Mouse (Mus musculus) spleen, postnatal 14 days (tissue): Measurements from ENCODE around the gene Micall2.
"Not testable (repeated sequence)": the region's sequence is repeated elsewhere in the genome, so short reads cannot be mapped to it uniquely, and the experiment has no call there.

ENCODE experiments used
- DNase-seq, 2 experiments: peaks; one replicate each; pipeline ENCODE4 v3.0.0; 2021 to 2022; ENCODE audit warnings: low spot score in 2 of 2

Micall2 gene

GRCm38 (mm10) chr5:139735677-139736503 is at the start of gene Micall2:
TSS of gene Micall2 (minus strand) at chr5:139736336.
- peak; percentile 96 for DNase-seq

- no peak for DNase-seq
Observed at GRCm38 (mm10) chr5:139781406-139781805, 45.3 kb upstream of the Micall2 start.

DNA sequence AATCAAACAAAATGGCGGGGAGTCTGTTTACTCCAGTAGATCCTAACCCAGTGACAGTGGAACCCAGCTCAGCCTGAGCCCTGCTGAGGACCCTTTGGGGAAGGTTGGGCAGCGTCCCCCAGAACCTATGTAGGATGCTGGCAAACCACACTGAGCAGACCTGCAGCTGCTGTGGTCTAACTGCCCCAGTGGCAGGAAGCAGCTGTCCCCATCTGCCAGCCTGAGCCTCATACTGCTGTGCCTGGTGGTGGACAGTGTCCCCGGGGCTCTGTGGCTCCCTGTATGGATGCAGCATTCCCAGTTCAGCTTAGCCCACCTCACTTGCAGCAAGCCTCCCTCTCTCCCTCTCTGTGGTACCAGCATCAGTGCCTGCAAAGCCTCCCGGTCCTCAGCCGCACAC is 40.8 kb upstream of the Micall2 start:
- no peak for DNase-seq

DNA sequence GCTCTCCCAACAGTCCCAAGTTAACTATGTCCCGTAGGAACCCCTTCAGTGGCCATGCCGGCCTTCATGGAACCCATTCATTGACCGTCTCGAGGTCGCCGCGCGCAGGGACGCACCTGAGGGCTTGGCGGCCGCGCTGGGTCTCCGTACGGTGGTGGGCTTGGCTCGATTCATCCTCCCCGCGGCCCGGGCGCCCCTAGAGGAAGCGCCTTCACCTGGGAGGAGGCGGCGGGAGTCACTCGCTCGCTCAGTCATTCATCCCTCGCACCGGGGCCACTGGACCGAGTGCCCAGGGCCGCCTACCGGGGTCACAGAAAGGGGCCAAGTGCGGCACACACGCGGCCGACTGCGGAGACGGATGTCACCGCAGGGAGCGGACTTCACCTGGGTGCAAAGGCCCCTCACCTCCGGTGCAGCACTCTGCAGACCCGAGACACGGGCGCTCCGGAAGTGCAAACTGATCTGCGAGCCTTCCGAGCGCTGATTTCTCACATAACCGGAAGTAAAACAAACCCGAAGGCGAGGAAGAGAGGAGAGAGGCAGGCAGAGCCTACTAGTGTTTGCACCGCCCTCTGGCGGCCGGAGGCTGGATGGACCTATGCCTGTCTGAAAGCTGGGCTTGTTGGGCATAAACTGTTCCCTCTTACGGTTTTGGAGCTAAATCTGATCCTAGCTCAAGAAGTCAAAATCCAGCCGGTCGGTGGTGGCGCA is 39.2 kb upstream of the Micall2 start, which contains the start of gene Ints1:
Ints1 (minus strand) TSS at position 459 of the 711 bp plus-strand sequence.
- DNase-seq: peak; percentile 95 to 97

DNA sequence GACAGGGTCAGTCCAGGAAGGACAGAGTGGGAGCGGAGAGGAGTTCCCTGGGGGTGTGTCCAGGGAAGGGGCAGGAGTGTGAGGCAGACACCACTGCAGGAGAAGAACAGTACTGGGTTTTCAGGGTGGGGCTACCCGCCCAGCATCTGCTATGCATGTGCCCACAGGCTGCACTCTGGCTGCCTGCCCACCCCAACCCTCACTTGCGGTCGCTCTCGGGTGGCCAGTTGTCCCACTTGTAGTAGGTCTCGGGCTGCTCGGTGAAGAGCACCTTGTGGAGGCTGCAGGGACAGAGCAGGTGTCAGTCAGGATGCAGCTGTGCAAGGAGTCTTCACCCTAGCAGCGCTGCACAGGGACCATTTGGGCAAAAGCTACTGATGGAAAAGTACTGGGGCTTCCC is 32.1 kb upstream of the Micall2 start:
- no peak for DNase-seq

- no peak for DNase-seq
Observed at GRCm38 (mm10) chr5:139764296-139764695, 28.2 kb upstream of the Micall2 start.

DNA sequence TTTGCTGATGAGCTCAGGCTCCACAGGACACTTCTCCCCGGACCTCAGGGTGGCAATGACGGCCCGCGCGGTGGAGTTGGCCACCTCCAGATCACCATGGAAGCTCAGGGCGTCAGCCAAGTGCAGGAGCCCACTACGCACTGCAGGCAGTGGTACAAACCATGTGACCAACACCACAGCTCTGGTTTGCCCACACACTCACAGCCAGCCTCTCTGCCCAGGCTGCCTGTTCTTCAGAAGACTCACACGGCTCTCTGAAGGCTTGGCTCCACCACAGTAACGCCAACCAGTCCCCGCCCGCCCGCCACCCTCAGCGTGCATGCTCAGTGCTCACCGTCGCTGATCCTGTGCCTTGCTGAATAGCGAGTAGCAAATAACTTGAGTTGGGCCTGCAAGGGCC is 22.0 kb upstream of the Micall2 start:
- no peak for DNase-seq

DNA sequence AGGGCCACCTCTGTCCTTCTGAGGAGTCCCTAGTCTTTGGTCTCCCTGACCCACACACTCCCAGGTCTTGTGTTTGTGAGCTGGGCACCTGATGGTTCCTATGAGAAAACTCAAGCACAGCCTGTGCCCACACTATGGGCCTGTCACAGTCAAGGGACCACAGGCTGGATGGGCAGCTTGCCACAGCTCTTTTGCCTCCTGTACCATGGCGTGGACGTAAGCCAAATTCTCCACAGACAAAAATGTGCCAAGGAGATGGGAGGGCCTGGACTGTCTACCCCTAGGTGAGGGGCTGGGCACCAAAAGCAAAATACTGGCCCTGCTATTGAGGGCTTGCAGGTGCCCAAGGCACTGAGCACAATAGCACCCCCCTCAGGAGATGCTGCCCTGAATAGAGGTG is 20.4 kb upstream of the Micall2 start:
- DNase-seq: no peak

- DNase-seq: no peak
Observed at GRCm38 (mm10) chr5:139756135-139756534, 20.0 kb upstream of the Micall2 start.

GRCm38 (mm10) chr5:139754753-139755152 is 18.6 kb upstream of the Micall2 start:
- peak in 1 of 2 experiments; percentile 44 for DNase-seq

- DNase-seq: peak; percentile 35 to 64
Observed at GRCm38 (mm10) chr5:139750535-139750934, 14.4 kb upstream of the Micall2 start.

GRCm38 (mm10) chr5:139749413-139750125 is 13.4 kb upstream of the Micall2 start:
- no peak for DNase-seq

GRCm38 (mm10) chr5:139745771-139746170 is 9.6 kb upstream of the Micall2 start:
- DNase-seq: peak; percentile 55 to 63

GRCm38 (mm10) chr5:139742640-139743039 is 6.5 kb upstream of the Micall2 start:
- DNase-seq: not testable (repeated sequence)

DNA sequence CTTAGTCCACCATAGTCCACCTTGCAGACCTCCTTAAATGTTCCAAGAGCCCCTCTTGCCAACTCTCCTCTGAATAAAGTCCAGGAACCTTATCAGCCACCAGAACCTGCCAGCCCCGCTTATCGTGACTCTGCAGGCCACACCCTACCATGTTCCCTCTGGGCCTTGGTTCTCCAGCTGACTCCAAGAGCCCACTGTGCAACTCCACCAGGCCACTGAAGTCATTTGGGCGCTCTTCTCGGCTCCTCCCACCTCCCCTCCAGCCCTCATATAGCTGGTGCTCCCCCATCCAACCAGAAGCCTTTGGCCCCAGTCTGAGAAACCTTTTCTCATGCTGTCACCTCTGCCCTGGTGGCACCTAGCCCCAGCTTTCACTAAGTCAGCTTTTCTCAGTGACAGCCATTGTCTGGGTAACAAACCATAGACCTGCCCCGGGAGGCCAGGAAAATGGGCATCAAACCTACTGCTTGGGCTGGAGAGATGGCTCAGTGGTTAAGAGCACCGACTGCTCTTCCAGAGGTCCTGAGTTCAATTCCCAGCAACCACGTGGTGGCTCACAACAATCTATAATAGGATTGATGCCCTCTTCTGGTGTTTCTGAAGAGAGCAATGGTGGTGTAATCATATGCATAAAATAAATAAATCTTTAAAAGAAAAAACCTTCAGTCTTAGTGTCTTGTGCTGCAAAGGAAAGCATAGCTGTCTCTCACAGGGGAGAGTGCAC is 2.6 kb upstream of the Micall2 start:
- DNase-seq: peak; percentile 61 to 63

- peak in 1 of 2 experiments; percentile 26 for DNase-seq
Observed at GRCm38 (mm10) chr5:139737841-139738591, 1.9 kb upstream of the Micall2 start.

DNA sequence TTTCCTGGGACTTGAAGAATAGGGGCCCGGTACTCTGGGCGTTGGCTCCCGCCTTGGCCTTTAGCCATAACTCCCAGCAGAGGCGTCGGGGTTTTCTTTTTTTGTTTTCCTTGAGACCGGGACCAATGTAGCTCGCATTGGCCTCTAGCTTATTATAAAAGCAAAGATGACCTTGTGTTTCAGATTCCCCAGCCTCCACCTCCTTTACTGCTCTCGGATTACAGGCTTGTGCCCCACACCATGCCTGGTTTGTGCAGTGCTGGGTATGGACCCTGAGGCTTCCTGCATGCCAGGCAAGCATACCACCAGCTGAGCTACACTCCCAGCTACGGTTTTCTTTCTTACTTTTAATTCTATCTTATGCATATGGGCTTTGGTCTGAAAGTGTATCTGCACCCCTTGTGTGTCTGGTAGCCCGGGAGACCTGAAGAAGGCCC is 386 bp upstream of the Micall2 start:
- DNase-seq: no peak

GRCm38 (mm10) chr5:139734746-139735145 is 1.4 kb downstream of the Micall2 start:
- DNase-seq: no peak

DNA sequence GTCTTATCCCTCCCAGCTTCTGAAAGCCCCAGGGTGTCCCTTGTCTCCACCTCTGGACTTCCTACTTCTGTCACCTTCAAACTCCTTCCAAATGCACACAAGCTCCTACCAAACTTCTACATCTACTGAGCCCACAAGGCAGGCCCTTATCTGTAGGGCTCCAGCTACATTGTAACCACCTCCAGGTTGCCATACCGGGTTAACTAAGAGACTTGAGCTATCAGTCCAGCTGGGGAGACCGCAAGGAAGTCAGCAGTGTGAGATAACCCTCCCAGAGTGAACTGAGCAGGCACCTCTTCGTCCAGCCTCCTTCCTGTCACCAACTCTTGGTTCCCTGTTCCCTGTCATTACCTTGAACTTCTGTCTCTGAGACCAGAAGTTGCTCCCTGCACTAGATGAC is 2.1 kb downstream of the Micall2 start:
- no peak for DNase-seq

GRCm38 (mm10) chr5:139732634-139733107 is 3.5 kb downstream of the Micall2 start:
- DNase-seq: peak in 1 of 2 experiments; percentile 35
